Mouse (Mus musculus): Measurements from ENCODE around the gene Pdgfa. TPM values are rescaled to one million over a fixed set of nuclear protein-coding genes. Genes with fewer than 3 reads are reported as not detected.

The Pdgfa gene
- total RNA-seq (2014; rRNA removed): 49.0 and 54.4 TPM in 2 replicates
- polyA plus RNA-seq (2015; fragmentation: Nextera tagmentation; extraction: Ambion mirVana): 41.9 and 47.5 TPM in 2 replicates

GRCm38 (mm10) chr5:138997171-138997788 lies at the start of gene Pdgfa:
TSS of gene Pdgfa (minus strand) at chr5:138997370.
- H3K4me1 ChIP-seq (ENCODE audit: insufficient read depth, low read length): peaks cover 26% of the 10 kb centered on the region
- TF ChIP-seq CTCF (IDR thresholded peaks at IDR 0.05; ENCODE audit: low read depth): 0 out of 2 replicates have a peak, but pooled peaks have one; percentile 10

GRCm38 (mm10) chr5:139046636-139047035 lies 49.5 kb upstream of the Pdgfa start:
- Histone ChIP-seq H3K36me3 (ENCODE audit: insufficient read depth, low read length) (0 out of 2 replicates have a peak, but pooled peaks cover 16% of the 10 kb centered on the region), H3K9ac (replicated peaks; ENCODE audit: low read length) (no peak overlapping the region), H3K4me1 (ENCODE audit: insufficient read depth, low read length) (no peaks in the 10 kb centered on the region), H3K27me3 (ENCODE audit: insufficient read depth, low read length) (no peaks in the 10 kb centered on the region), H3K27ac (no peak overlapping the region), H3K4me3 (ENCODE audit: low read length) (no peak overlapping the region), H3K9me3 (ENCODE audit: low read length) (no peaks in the 10 kb centered on the region), H3K4me2 (ENCODE audit: low read depth, low read length) (no peak overlapping the region)
- no peak for TF ChIP-seq CTCF (IDR thresholded peaks at IDR 0.05; ENCODE audit: low read depth)
- WGBS: 68% methylated on average over 5 of the region's 5 CpGs
- ATAC-seq: no peak
- DNase-seq (ENCODE audit: low spot score): no peak

More at GRCm38 (mm10) chr5:138997171-138997788, at the start of gene Pdgfa:
- peak within 1 kb of the TSS; percentile 82 for H3K4me2 ChIP-seq (ENCODE audit: low read depth, low read length)
- peak within 1 kb of the TSS; percentile 79 for H3K9ac ChIP-seq (replicated peaks; ENCODE audit: low read length)
- no peaks in the 10 kb centered on the region for H3K9me3 ChIP-seq (ENCODE audit: low read length)
- 5% methylated on average over 48 of the region's 48 CpGs for WGBS
- DNase-seq (ENCODE audit: low spot score) (peak; percentile 82), ATAC-seq (no peak)
- peaks cover 8% of the 10 kb centered on the region for H3K27me3 ChIP-seq (ENCODE audit: insufficient read depth, low read length)
- no peaks in the 10 kb centered on the region for H3K36me3 ChIP-seq (ENCODE audit: insufficient read depth, low read length)
- peak within 1 kb of the TSS; percentile 88; the same call in 1 of the 2 replicates for H3K27ac ChIP-seq
- peak within 1 kb of the TSS; percentile 71 for H3K4me3 ChIP-seq (ENCODE audit: low read length)

- no peak for TF ChIP-seq CTCF (IDR thresholded peaks at IDR 0.05; ENCODE audit: low read depth)
- no peak overlapping the region for H3K27ac ChIP-seq
- H3K4me1 ChIP-seq (ENCODE audit: insufficient read depth, low read length): no peaks in the 10 kb centered on the region
- H3K9ac ChIP-seq (replicated peaks; ENCODE audit: low read length): no peak overlapping the region
- no peak for DNase-seq (ENCODE audit: low spot score)
- no peaks in the 10 kb centered on the region for H3K9me3 ChIP-seq (ENCODE audit: low read length)
- 79% methylated on average over 4 of the region's 4 CpGs for WGBS
- H3K27me3 ChIP-seq (ENCODE audit: insufficient read depth, low read length): no peaks in the 10 kb centered on the region
- no peak overlapping the region for H3K4me3 ChIP-seq (ENCODE audit: low read length)
- H3K4me2 ChIP-seq (ENCODE audit: low read depth, low read length): no peak overlapping the region
- no peak for ATAC-seq
- peaks cover 5% of the 10 kb centered on the region; the same call in 1 of the 2 replicates for H3K36me3 ChIP-seq (ENCODE audit: insufficient read depth, low read length)
Observed at GRCm38 (mm10) chr5:139043546-139043945, 46.4 kb upstream of the Pdgfa start.

GRCm38 (mm10) chr5:139042299-139042698 lies 45.1 kb upstream of the Pdgfa start:
- no peaks in the 10 kb centered on the region for H3K9me3 ChIP-seq (ENCODE audit: low read length)
- ATAC-seq (no peak), DNase-seq (ENCODE audit: low spot score) (no peak)
- 80% methylated on average over 12 of the region's 12 CpGs for WGBS
- H3K36me3 ChIP-seq (ENCODE audit: insufficient read depth, low read length): peaks cover 5% of the 10 kb centered on the region; the same call in 1 of the 2 replicates
- H3K4me2 ChIP-seq (ENCODE audit: low read depth, low read length): no peak overlapping the region
- TF ChIP-seq CTCF (IDR thresholded peaks at IDR 0.05; ENCODE audit: low read depth): no peak
- H3K27ac ChIP-seq: no peak overlapping the region
- no peaks in the 10 kb centered on the region for H3K27me3 ChIP-seq (ENCODE audit: insufficient read depth, low read length)
- no peaks in the 10 kb centered on the region for H3K4me1 ChIP-seq (ENCODE audit: insufficient read depth, low read length)
- no peak overlapping the region for H3K9ac ChIP-seq (replicated peaks; ENCODE audit: low read length)
- no peak overlapping the region for H3K4me3 ChIP-seq (ENCODE audit: low read length)

GRCm38 (mm10) chr5:139035171-139035570 lies 38.0 kb upstream of the Pdgfa start:
- no peaks in the 10 kb centered on the region for H3K27me3 ChIP-seq (ENCODE audit: insufficient read depth, low read length)
- no peaks in the 10 kb centered on the region for H3K9me3 ChIP-seq (ENCODE audit: low read length)
- H3K36me3 ChIP-seq (ENCODE audit: insufficient read depth, low read length): peaks cover 9% of the 10 kb centered on the region
- H3K9ac ChIP-seq (replicated peaks; ENCODE audit: low read length): no peak overlapping the region
- WGBS: 59% methylated on average over 2 of the region's 2 CpGs
- H3K4me3 ChIP-seq (ENCODE audit: low read length): no peak overlapping the region
- no peak overlapping the region for H3K27ac ChIP-seq
- TF ChIP-seq CTCF (IDR thresholded peaks at IDR 0.05; ENCODE audit: low read depth): no peak
- DNase-seq (ENCODE audit: low spot score) (no peak), ATAC-seq (no peak)
- peaks cover 21% of the 10 kb centered on the region for H3K4me1 ChIP-seq (ENCODE audit: insufficient read depth, low read length)
- no peak overlapping the region for H3K4me2 ChIP-seq (ENCODE audit: low read depth, low read length)

- no peak for DNase-seq (ENCODE audit: low spot score)
- Histone ChIP-seq H3K4me3 (ENCODE audit: low read length) (no peak overlapping the region), H3K4me1 (ENCODE audit: insufficient read depth, low read length) (peaks cover 21% of the 10 kb centered on the region), H3K36me3 (ENCODE audit: insufficient read depth, low read length) (peaks cover 9% of the 10 kb centered on the region), H3K9me3 (ENCODE audit: low read length) (no peaks in the 10 kb centered on the region), H3K27me3 (ENCODE audit: insufficient read depth, low read length) (no peaks in the 10 kb centered on the region), H3K9ac (replicated peaks; ENCODE audit: low read length) (no peak overlapping the region), H3K27ac (0 out of 2 replicates have a peak overlapping the region, but pooled peaks have one; percentile 76), H3K4me2 (ENCODE audit: low read depth, low read length) (no peak overlapping the region)
- 48% methylated on average over 6 of the region's 6 CpGs for WGBS
- no peak for TF ChIP-seq CTCF (IDR thresholded peaks at IDR 0.05; ENCODE audit: low read depth)
- no peak for ATAC-seq
Observed at GRCm38 (mm10) chr5:139034746-139035145, 37.6 kb upstream of the Pdgfa start.
